Mouse (Mus musculus): ENCODE measurements around the gene 2810408A11Rik. TPM values are rescaled to one million over a fixed set of nuclear protein-coding genes. Genes with fewer than 3 reads are reported as not detected.
A peak's percentile ranks its signal among the peaks of the same experiment; 100 is the strongest.

2810408A11Rik gene
- 11.6 and 13.1 TPM in 2 replicates for polyA plus RNA-seq (2011; ENCODE audit: insufficient read depth, insufficient read length, low read depth, missing spikeins)

DNA sequence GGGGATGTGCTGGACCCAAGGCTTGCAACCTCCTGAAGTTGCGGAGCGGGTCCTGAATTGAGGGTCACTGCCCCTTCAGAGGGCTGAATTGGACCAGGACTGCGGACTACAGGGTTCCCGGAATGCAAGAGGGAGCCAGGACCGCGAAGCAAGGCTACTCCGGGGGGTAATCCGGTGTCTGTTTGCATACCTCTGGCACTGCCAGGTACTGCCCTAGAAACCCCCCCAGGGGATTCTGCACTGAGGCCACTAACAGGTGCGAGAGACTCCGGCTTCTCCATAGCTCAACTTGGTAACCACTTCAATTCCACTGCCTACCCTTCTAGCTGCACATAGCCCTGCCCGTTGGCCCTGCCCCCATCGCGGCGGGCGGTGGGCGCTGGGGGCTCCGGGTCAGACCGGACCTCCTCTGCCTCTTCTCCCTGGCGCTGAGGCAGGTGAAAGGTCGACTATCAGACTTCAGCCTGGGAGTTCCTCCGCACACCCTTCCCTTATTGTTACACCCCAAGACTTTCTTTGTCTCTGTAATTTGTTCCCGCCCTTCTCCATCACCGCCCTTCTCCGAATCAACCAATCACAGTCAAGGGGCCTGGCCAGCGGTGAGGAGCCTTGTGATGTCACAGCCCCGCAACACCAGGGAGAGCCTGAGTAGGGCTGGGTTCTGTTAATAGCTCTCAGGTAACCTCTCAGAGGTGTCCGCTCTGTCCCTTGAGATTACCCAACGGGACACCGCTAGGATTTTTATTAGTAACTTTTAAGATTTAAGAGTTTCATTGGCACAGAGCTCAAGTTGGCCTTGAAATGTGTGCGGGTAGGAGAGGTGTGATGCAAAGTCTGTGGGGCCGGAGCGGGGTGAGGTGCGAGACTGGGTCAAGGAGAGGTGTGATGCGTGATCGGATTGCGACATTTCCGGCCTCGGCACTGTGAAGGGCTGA, at the start of gene 2810408A11Rik, which contains the start of gene Neurl4:
Gene 2810408A11Rik (minus strand): TSS at position 517 of the 935 bp plus-strand sequence.
Gene Neurl4 (plus strand): TSS at position 602 of the 935 bp plus-strand sequence.
- Histone ChIP-seq H3K9ac (ENCODE audit: low read depth, poor library complexity, severe bottlenecking) (peak within 1 kb of the TSS; percentile 84), H3K27ac (ENCODE audit: insufficient read depth, low read length) (peak within 1 kb of the TSS; percentile 92), H3K4me1 (ENCODE audit: control insufficient read depth, insufficient read depth, low read length) (no peaks in the 10 kb centered on the region), H3K36me3 (ENCODE audit: control insufficient read depth, insufficient read depth, low read length, poor library complexity, severe bottlenecking) (peaks cover 12% of the 10 kb centered on the region; the same call in 1 of the 2 replicates), H3K27me3 (ENCODE audit: control insufficient read depth, insufficient read depth, low read length, poor library complexity, severe bottlenecking) (no peaks in the 10 kb centered on the region), H3K4me3 (ENCODE audit: low read depth, low read length) (peak within 1 kb of the TSS; percentile 92), H3K9me3 (replicated peaks; ENCODE audit: control insufficient read depth, insufficient read depth, low read length, poor library complexity, severe bottlenecking) (no peaks in the 10 kb centered on the region)
- no peak for TF ChIP-seq CTCF (IDR thresholded peaks at IDR 0.05; ENCODE audit: low read depth, low read length)
- no peak; the same call in 1 of the 2 replicates for TF ChIP-seq EP300 (IDR thresholded peaks at IDR 0.05; ENCODE audit: insufficient read depth, low read depth, low read length)
- no peak for TF ChIP-seq POLR2A (IDR thresholded peaks at IDR 0.05; ENCODE audit: insufficient read depth, low read length)

DNA sequence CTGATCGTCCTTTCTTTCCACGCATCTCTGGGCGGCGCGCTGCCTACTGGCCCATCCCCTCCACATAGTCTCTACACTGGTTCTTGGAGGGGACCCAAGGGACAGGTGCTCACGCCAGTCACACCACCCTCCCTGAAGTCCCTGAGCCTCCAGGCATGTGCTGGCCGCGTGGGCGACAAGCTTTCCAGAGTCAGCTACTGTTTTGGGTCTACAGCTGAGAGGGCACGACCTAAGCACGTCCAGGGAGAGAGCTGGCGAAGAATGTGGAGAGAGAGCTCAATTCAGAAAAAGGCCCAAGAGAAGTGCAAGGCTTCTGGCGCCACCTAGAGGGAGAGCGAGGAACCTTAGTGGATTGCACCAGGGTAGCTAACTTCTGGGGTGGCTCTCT, 48.0 kb upstream of the 2810408A11Rik start:
- no peak overlapping the region for H3K27ac ChIP-seq (ENCODE audit: insufficient read depth, low read length)
- H3K36me3 ChIP-seq (ENCODE audit: control insufficient read depth, insufficient read depth, low read length, poor library complexity, severe bottlenecking): no peaks in the 10 kb centered on the region
- TF ChIP-seq CTCF (IDR thresholded peaks at IDR 0.05; ENCODE audit: low read depth, low read length): peak; percentile 91
- TF ChIP-seq EP300 (IDR thresholded peaks at IDR 0.05; ENCODE audit: insufficient read depth, low read depth, low read length): no peak
- TF ChIP-seq POLR2A (IDR thresholded peaks at IDR 0.05; ENCODE audit: insufficient read depth, low read length): no peak
- peak overlapping the region; percentile 64 for H3K4me3 ChIP-seq (ENCODE audit: low read depth, low read length)
- no peaks in the 10 kb centered on the region for H3K27me3 ChIP-seq (ENCODE audit: control insufficient read depth, insufficient read depth, low read length, poor library complexity, severe bottlenecking)
- no peaks in the 10 kb centered on the region for H3K4me1 ChIP-seq (ENCODE audit: control insufficient read depth, insufficient read depth, low read length)
- H3K9me3 ChIP-seq (replicated peaks; ENCODE audit: control insufficient read depth, insufficient read depth, low read length, poor library complexity, severe bottlenecking): no peaks in the 10 kb centered on the region
- H3K9ac ChIP-seq (ENCODE audit: low read depth, poor library complexity, severe bottlenecking): peak overlapping the region; percentile 5; the same call in 1 of the 2 replicates

DNA sequence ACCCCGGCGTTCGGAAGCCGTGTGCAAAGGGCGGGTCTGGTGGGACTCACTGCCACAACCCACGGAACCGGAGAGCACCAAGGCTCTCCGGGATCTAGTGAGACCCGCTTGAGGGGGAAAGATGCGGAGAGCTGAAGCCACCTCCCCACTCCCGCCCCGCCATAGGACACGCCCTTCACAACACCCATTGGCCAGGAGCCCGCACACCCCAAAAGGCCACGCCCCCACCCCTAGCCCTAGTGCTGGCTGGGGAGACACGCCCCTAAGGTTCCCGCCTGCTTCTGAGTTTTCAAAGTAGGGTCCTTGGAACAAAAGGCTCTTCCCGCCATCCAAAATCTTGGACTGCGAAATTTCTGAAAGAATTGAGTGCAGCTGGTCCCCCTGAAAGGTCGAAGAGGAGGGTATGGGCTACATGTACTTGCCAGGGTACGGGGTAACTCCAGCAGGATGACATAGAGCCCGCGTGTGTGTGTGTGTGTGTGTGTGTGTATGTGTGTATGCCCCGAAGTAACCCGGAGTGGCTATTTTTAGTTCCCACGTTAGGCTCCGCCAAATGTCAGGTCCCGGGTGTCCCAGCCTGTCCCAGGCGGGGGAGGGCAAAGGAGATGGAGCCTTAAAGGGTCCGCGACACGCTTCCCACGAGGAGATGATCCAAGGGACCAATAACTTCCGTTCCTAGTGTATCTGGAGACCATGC, 47.4 kb upstream of the 2810408A11Rik start, which contains the start of gene Slc2a4:
Gene Slc2a4 (minus strand): TSS at position 123 of the 697 bp plus-strand sequence.
- H3K9me3 ChIP-seq (replicated peaks; ENCODE audit: control insufficient read depth, insufficient read depth, low read length, poor library complexity, severe bottlenecking): no peaks in the 10 kb centered on the region
- H3K36me3 ChIP-seq (ENCODE audit: control insufficient read depth, insufficient read depth, low read length, poor library complexity, severe bottlenecking): no peaks in the 10 kb centered on the region
- H3K27me3 ChIP-seq (ENCODE audit: control insufficient read depth, insufficient read depth, low read length, poor library complexity, severe bottlenecking): no peaks in the 10 kb centered on the region
- no peak for TF ChIP-seq EP300 (IDR thresholded peaks at IDR 0.05; ENCODE audit: insufficient read depth, low read depth, low read length)
- H3K27ac ChIP-seq (ENCODE audit: insufficient read depth, low read length): no peak within 1 kb of the TSS
- peak within 1 kb of the TSS; percentile 64 for H3K4me3 ChIP-seq (ENCODE audit: low read depth, low read length)
- H3K4me1 ChIP-seq (ENCODE audit: control insufficient read depth, insufficient read depth, low read length): no peaks in the 10 kb centered on the region
- H3K9ac ChIP-seq (ENCODE audit: low read depth, poor library complexity, severe bottlenecking): peak within 1 kb of the TSS; percentile 48

DNA sequence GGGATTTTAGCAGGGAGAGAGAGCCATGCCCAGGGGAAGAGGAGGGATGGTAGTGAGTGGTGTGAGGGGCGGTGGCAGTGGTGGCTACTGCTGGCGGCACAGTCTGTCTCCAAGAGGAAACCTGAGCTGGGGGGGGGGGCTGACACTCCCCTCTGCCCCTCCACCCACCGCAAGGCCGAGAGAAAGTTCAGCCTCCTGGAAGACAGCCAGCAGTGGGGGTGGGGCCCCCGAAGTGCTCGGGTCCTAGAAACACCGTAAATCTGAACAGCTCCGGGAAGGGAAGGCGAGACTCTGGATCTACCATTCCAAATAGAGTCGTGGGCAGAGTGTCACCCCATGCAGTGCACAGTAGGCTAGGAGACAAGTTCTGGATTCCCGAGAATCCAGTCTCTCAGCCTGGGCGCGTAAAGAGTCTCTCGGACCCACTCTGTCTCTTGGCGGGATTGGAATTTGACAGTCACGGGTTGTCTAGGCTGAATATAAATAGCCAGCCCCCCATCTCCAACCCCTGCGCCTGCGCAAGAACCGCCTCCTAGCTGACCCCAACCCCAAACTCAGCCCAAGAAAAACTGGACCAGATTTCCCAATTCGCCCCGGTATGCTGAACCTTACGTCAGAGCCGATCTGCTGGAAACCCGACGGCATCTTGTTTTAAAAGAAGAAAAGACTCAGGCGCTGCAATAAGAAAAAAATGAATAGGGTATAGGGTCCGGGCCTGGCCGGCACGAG, 46.7 kb upstream of the 2810408A11Rik start:
- Histone ChIP-seq H3K9ac (ENCODE audit: low read depth, poor library complexity, severe bottlenecking) (peak overlapping the region; percentile 48), H3K27me3 (ENCODE audit: control insufficient read depth, insufficient read depth, low read length, poor library complexity, severe bottlenecking) (no peaks in the 10 kb centered on the region), H3K9me3 (replicated peaks; ENCODE audit: control insufficient read depth, insufficient read depth, low read length, poor library complexity, severe bottlenecking) (no peaks in the 10 kb centered on the region), H3K27ac (ENCODE audit: insufficient read depth, low read length) (no peak overlapping the region), H3K4me3 (ENCODE audit: low read depth, low read length) (peak overlapping the region; percentile 52), H3K36me3 (ENCODE audit: control insufficient read depth, insufficient read depth, low read length, poor library complexity, severe bottlenecking) (no peaks in the 10 kb centered on the region), H3K4me1 (ENCODE audit: control insufficient read depth, insufficient read depth, low read length) (peaks cover 3% of the 10 kb centered on the region)
- TF ChIP-seq EP300 (IDR thresholded peaks at IDR 0.05; ENCODE audit: insufficient read depth, low read depth, low read length): no peak
- TF ChIP-seq POLR2A (IDR thresholded peaks at IDR 0.05; ENCODE audit: insufficient read depth, low read length): no peak
- TF ChIP-seq CTCF (IDR thresholded peaks at IDR 0.05; ENCODE audit: low read depth, low read length): no peak

DNA sequence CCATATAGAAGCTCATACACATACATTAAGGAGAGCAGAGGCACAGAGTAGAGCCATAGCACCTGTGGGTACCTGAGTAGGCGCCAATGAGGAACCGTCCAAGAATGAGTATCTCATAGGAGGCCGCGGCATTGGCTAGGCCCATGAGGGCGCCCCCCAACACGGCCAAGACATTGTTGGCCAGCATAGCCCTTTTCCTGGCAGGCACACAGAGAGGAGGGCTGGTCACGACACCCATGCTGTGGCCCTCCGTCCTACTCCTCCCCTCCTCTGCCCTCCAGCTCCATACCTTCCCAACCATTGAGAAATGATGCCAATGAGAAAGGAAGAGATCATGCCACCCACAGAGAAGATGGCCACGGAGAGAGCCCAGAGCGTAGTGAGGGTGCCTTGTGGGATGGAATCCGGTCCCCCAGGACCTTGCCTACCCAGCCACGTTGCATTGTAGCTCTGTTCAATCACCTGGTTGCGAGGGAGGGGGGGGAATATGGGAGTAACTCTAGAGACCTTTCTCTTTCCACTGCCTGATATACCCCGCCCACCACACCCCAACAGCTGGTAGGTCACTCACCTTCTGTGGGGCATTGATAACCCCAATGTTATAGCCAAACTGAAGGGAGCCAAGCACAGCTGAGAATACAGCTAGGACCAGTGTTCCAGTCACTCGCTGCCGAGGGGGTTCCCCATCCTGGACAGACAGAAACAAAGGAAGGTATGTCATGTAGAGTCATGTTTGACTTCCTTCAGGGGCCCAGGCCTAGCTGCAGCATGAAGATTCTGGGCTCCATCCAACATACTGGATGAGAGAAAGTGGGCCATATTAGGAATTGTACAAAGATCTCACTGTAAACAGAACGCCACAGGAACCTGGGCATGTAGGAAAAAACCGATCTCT, 45.5 kb upstream of the 2810408A11Rik start:
- H3K36me3 ChIP-seq (ENCODE audit: control insufficient read depth, insufficient read depth, low read length, poor library complexity, severe bottlenecking): no peaks in the 10 kb centered on the region

More for the DNA sequence above, 45.5 kb upstream of the 2810408A11Rik start:
- no peak for TF ChIP-seq CTCF (IDR thresholded peaks at IDR 0.05; ENCODE audit: low read depth, low read length)
- no peak for TF ChIP-seq POLR2A (IDR thresholded peaks at IDR 0.05; ENCODE audit: insufficient read depth, low read length)
- no peak for TF ChIP-seq EP300 (IDR thresholded peaks at IDR 0.05; ENCODE audit: insufficient read depth, low read depth, low read length)
- Histone ChIP-seq H3K9ac (ENCODE audit: low read depth, poor library complexity, severe bottlenecking) (no peak overlapping the region), H3K4me3 (ENCODE audit: low read depth, low read length) (no peak overlapping the region), H3K4me1 (ENCODE audit: control insufficient read depth, insufficient read depth, low read length) (peaks cover 3% of the 10 kb centered on the region), H3K27ac (ENCODE audit: insufficient read depth, low read length) (no peak overlapping the region), H3K9me3 (replicated peaks; ENCODE audit: control insufficient read depth, insufficient read depth, low read length, poor library complexity, severe bottlenecking) (no peaks in the 10 kb centered on the region), H3K27me3 (ENCODE audit: control insufficient read depth, insufficient read depth, low read length, poor library complexity, severe bottlenecking) (no peaks in the 10 kb centered on the region)
